Mouse (Mus musculus) hindbrain, embryonic 13.5 days (tissue): Measurements from ENCODE around the gene Colq. TPM values are rescaled to one million over a fixed set of nuclear protein-coding genes. Genes with fewer than 3 reads are reported as not detected.
"Not testable (repeated sequence)": the region's sequence is repeated elsewhere in the genome, so short reads cannot be mapped to it uniquely, and the experiment has no call there.

Source experiments
- ATAC-seq: fragments of 200-750 bp; cut with Nextera tagmentation; 2 replicates; pipeline ENCODE4 v1.8.0; 2017; ENCODE audit warnings: moderate TSS enrichment; ENCODE audit not compliant: low FRiP score
- H3K27ac ChIP-seq: fragments of 300-500 bp; sonication (generic); 2 replicates; pipeline ENCODE4 v1.5.1; 2015; ENCODE audit warnings: inconsistent platforms, mild to moderate bottlenecking, moderate library complexity
- H3K27me3 ChIP-seq: fragments of 300-500 bp; sonication (generic); 2 replicates; pipeline ENCODE4 v1.6.1; 2015; ENCODE audit warnings: mild to moderate bottlenecking, inconsistent platforms
- H3K36me3 ChIP-seq: fragments of 300-500 bp; sonication (generic); 2 replicates; pipeline ENCODE4 v1.6.1; 2015; ENCODE audit warnings: mild to moderate bottlenecking, inconsistent platforms
- H3K4me1 ChIP-seq: fragments of 300-500 bp; sonication (generic); replicated peaks from 2 replicates; pipeline ENCODE4 v1.6.1; 2015; ENCODE audit warnings: inconsistent platforms
- H3K4me2 ChIP-seq: fragments of 300-500 bp; sonication (generic); 2 replicates; pipeline ENCODE4 v1.6.1; 2015; ENCODE audit warnings: inconsistent platforms, mild to moderate bottlenecking, moderate library complexity
- H3K4me3 ChIP-seq: fragments of 300-500 bp; sonication (generic); 2 replicates; pipeline ENCODE4 v1.5.1; 2015; ENCODE audit warnings: mild to moderate bottlenecking, inconsistent platforms
- H3K9ac ChIP-seq: fragments of 300-500 bp; sonication (generic); 2 replicates; pipeline ENCODE4 v1.6.1; 2015; ENCODE audit warnings: mild to moderate bottlenecking, inconsistent platforms
- H3K9me3 ChIP-seq: fragments of 300-500 bp; sonication (generic); 2 replicates; pipeline ENCODE4 v1.6.1; 2016; ENCODE audit warnings: inconsistent platforms
- WGBS: fragments of 180-500 bp; shearing (Covaris S2); methylation state at CpG from one replicate; pipeline ENCODE4 v1.1.7; 2015; 5-methylcytosine and 5-hydroxymethylcytosine counted together
- polyA plus RNA-seq: library from polyadenylated mRNA; unstranded; fragments of >200 nt; fragmentation: Nextera tagmentation; extraction: Ambion mirVana; gene quantifications from 2 replicates; pipeline ENCODE4 v1.2.1, GENCODE M21; 2015

The Colq gene
- 0.19 and 0.34 TPM in 2 replicates for polyA plus RNA-seq

GRCm38 (mm10) chr14:31591243-31591642, at the start of gene Colq:
Gene Colq (minus strand): TSS chr14:31591343.
- Histone ChIP-seq H3K9ac (no peak within 1 kb of the TSS), H3K27ac (no peak within 1 kb of the TSS), H3K4me2 (no peak within 1 kb of the TSS), H3K27me3 (no peaks in the 10 kb centered on the region), H3K36me3 (no peaks in the 10 kb centered on the region), H3K4me1 (no peaks in the 10 kb centered on the region), H3K4me3 (no peak within 1 kb of the TSS), H3K9me3 (no peaks in the 10 kb centered on the region)
- no peak for ATAC-seq
- 89% methylated on average over 3 of the region's 3 CpGs for WGBS

DNA sequence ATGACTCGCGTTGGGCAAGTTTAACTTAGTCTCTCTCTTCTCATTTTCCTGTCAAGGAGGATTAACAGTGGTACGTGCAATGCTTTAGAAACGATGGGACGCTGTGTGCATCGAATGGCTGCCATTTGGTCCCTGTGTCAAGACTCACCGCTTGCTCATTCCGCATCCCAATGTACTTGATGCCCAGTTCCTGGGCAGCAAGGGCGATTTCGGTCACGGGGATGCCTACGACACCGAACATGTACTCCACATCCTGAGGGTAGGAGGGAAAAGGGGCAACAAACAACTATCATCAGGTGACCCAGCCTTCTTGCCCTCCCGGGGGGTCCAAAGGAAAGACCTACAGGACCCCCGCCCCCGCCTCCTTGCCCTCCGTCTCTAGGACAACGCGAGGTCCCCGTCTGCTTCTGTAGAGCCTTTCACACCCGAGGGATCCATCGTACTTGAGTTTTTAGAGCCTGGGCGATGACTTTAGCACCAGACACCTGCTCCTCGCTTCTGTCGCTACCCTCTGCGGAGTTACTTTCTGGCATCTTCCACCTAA, 49.3 kb upstream of the Colq start, which contains the start of gene Gm49387:
Gene Gm49387 (minus strand): TSS at position 533 of the 544 bp plus-strand sequence.
- no peak; the same call in 1 of the 2 replicates for ATAC-seq
- no peaks in the 10 kb centered on the region for H3K36me3 ChIP-seq
- H3K9ac ChIP-seq = peak within 1 kb of the TSS; percentile 73
- peaks cover 16% of the 10 kb centered on the region for H3K4me1 ChIP-seq
- H3K4me3 ChIP-seq = peak within 1 kb of the TSS; percentile 61
- no peaks in the 10 kb centered on the region for H3K27me3 ChIP-seq
- H3K4me2 ChIP-seq = peak within 1 kb of the TSS; percentile 74
- H3K9me3 ChIP-seq = no peaks in the 10 kb centered on the region
- 4% methylated on average over 26 of the region's 26 CpGs for WGBS
- peak within 1 kb of the TSS; percentile 89 for H3K27ac ChIP-seq

GRCm38 (mm10) chr14:31630677-31631076, 39.5 kb upstream of the Colq start:
- ATAC-seq = peak; percentile 74; the same call in 1 of the 2 replicates
- no peak overlapping the region for H3K9ac ChIP-seq
- no peaks in the 10 kb centered on the region for H3K27me3 ChIP-seq
- no peaks in the 10 kb centered on the region for H3K36me3 ChIP-seq
- H3K27ac ChIP-seq = no peak overlapping the region
- 0 out of 2 replicates have a peak, but pooled peaks cover 2% of the 10 kb centered on the region for H3K4me1 ChIP-seq
- H3K4me3 ChIP-seq = no peak overlapping the region
- no peak overlapping the region for H3K4me2 ChIP-seq
- 20% methylated on average over 7 of the region's 7 CpGs for WGBS
- H3K9me3 ChIP-seq = no peaks in the 10 kb centered on the region

GRCm38 (mm10) chr14:31622748-31623147, 31.6 kb upstream of the Colq start:
- Histone ChIP-seq H3K27ac (no peak overlapping the region), H3K9ac (no peak overlapping the region), H3K9me3 (no peaks in the 10 kb centered on the region), H3K27me3 (no peaks in the 10 kb centered on the region), H3K36me3 (no peaks in the 10 kb centered on the region), H3K4me3 (no peak overlapping the region), H3K4me1 (no peaks in the 10 kb centered on the region), H3K4me2 (no peak overlapping the region)
- no peak for ATAC-seq
- 88% methylated on average over 12 of the region's 12 CpGs for WGBS

DNA sequence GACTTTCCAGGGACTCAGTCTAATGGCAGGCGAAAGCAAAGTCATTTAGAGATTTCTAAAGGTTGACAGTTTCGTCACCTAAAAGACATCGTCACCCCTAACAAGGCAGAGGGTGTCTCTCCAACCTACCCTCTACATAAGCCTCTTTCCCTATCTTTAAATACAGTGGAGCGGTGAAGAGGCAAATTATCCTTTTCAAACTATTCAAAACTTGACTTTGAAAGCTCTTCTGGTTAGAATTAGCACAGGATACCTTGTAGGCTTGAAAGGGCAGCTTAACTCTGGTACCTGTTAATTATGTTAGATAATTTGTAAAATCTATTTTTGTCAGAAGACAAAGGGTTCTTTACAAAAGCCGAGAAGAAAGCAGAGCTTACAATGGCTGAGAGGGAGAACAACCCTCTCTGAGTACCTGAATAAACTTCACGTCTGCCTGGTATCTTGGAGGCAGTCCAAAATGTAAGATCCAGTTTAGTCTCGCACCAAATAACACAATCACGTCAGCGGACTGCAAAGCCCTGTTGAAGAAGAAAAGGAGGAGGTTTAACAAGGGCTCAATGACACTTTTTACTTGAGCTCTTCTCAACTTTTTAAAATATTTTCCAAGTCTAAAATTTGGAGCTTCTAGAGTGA, 29.6 kb upstream of the Colq start:
- ATAC-seq = no peak
- H3K4me3 ChIP-seq = no peak overlapping the region
- H3K36me3 ChIP-seq = no peaks in the 10 kb centered on the region
- 73% methylated on average over 9 of the region's 9 CpGs for WGBS
- H3K4me2 ChIP-seq = no peak overlapping the region
- no peaks in the 10 kb centered on the region for H3K9me3 ChIP-seq
- H3K4me1 ChIP-seq = no peaks in the 10 kb centered on the region
- no peak overlapping the region for H3K27ac ChIP-seq
- no peaks in the 10 kb centered on the region for H3K27me3 ChIP-seq
- H3K9ac ChIP-seq = no peak overlapping the region

DNA sequence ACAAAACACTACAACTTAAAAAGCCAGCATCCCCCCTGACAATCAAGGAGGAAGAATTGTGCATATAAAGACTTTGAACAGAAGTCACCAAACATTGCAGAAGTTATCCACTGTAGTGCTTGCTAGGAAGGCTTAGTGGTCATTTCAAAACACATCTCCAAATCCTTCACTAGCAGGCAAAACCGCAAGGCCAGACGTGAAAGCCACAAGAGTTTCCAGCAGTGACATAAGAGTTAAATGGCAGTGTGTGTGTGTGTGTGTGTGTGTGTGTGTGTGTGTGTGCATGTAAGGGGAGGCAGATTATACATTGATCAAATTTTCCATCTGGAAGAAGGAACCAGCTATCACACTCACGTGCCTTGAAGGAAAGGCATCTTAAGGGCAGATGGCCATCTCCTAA, 26.9 kb upstream of the Colq start:
- no peak overlapping the region for H3K4me3 ChIP-seq
- no peak overlapping the region for H3K27ac ChIP-seq
- H3K4me2 ChIP-seq = no peak overlapping the region
- no peak overlapping the region for H3K9ac ChIP-seq
- WGBS = 92% methylated on average over 3 of the region's 3 CpGs
- ATAC-seq = no peak
- H3K9me3 ChIP-seq = no peaks in the 10 kb centered on the region
- H3K36me3 ChIP-seq = no peaks in the 10 kb centered on the region
- H3K4me1 ChIP-seq = no peaks in the 10 kb centered on the region
- H3K27me3 ChIP-seq = no peaks in the 10 kb centered on the region

- Histone ChIP-seq H3K9me3 (no peaks in the 10 kb centered on the region), H3K27me3 (no peaks in the 10 kb centered on the region), H3K4me3 (no peak overlapping the region), H3K27ac (no peak overlapping the region), H3K4me2 (no peak overlapping the region), H3K9ac (no peak overlapping the region), H3K4me1 (no peaks in the 10 kb centered on the region), H3K36me3 (0 out of 2 replicates have a peak, but pooled peaks cover 3% of the 10 kb centered on the region)
- 90% methylated on average over 9 of the region's 9 CpGs for WGBS
- no peak for ATAC-seq
These were observed 26.1 kb upstream of the Colq start for GRCm38 (mm10) chr14:31617204-31617603.

DNA sequence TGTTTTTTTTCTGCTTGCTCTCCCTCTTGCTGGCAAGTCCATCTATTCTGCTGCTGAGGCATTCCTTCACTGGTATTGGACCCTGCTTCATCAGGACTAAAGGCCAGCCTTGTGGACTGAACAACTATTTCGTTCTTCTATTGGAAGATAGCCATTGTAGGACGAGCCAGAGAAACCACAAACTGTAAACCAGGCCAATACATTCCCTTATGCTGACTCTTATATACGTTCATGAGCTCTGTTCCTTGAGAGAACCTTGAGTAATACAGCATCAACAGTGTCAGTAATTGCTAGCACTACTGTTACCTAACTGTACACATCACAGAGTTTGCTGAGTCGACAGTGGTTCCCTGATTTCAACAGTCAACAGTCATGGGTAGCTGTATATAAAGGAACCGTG, 22.5 kb upstream of the Colq start:
- ATAC-seq = no peak
- no peak overlapping the region for H3K4me2 ChIP-seq
- H3K9ac ChIP-seq = no peak overlapping the region
- H3K27me3 ChIP-seq = no peaks in the 10 kb centered on the region
- WGBS = 88% methylated on average over 5 of the region's 5 CpGs
- 0 out of 2 replicates have a peak, but pooled peaks cover 3% of the 10 kb centered on the region for H3K36me3 ChIP-seq
- no peaks in the 10 kb centered on the region for H3K9me3 ChIP-seq
- H3K4me3 ChIP-seq = no peak overlapping the region
- H3K4me1 ChIP-seq = no peaks in the 10 kb centered on the region
- H3K27ac ChIP-seq = no peak overlapping the region

DNA sequence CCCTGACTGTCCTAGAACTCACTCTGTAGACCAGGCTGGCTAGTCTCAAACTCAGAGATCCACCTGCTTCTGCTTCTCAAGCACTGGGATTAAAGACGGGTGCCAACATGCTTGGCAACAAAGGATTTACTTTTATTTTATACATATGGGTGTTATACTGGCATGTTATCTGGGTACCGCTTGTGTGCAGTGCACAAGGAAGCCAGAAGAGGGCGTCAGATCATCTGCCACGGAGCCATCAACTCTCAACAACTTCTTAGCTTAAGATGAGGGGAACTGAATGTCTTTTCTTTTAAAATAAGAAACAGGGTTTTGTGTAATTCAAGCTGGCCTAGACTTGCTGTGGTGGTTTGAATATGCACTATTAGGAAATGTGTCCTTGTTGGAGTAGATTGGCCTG, 20.8 kb upstream of the Colq start:
- Histone ChIP-seq H3K9ac (no peak overlapping the region), H3K36me3 (0 out of 2 replicates have a peak, but pooled peaks cover 3% of the 10 kb centered on the region), H3K4me3 (no peak overlapping the region), H3K9me3 (no peaks in the 10 kb centered on the region), H3K27me3 (no peaks in the 10 kb centered on the region), H3K4me2 (no peak overlapping the region), H3K27ac (no peak overlapping the region), H3K4me1 (no peaks in the 10 kb centered on the region)
- WGBS = 70% methylated on average over 4 of the region's 4 CpGs
- ATAC-seq = no peak

DNA sequence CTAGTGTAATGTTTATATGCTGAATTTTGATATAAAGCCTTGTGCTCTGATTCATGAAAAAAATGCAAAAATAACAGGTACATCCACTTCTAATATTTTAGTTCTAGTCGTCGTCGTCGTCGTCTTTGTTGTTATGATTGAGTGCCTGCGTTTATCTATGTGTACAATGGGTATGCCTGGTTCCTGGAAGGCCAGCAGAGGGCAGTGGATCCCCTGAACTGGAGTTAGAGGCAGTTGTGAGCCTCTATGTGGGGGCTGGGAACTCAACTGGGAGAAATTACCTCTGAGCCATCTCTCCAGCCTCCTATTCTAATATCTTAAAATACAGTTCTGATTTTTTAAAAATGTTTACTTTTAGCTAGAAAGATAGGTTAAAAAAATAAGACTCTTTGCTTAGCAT, 14.4 kb upstream of the Colq start:
- Histone ChIP-seq H3K9ac (no peak overlapping the region), H3K27me3 (no peaks in the 10 kb centered on the region)
- no peak for ATAC-seq

GRCm38 (mm10) chr14:31604916-31605315, 13.8 kb upstream of the Colq start:
- H3K4me1 ChIP-seq = no peaks in the 10 kb centered on the region
- WGBS = 84% methylated on average over 5 of the region's 5 CpGs
- H3K9me3 ChIP-seq = no peaks in the 10 kb centered on the region
- no peak for ATAC-seq
- H3K36me3 ChIP-seq = no peaks in the 10 kb centered on the region
- no peak overlapping the region for H3K4me2 ChIP-seq
- H3K4me3 ChIP-seq = no peak overlapping the region
- no peaks in the 10 kb centered on the region for H3K27me3 ChIP-seq
- no peak overlapping the region for H3K9ac ChIP-seq
- H3K27ac ChIP-seq = no peak overlapping the region

More for the DNA sequence above, 14.4 kb upstream of the Colq start:
- 53% methylated on average over 6 of the region's 6 CpGs for WGBS
- no peak overlapping the region for H3K27ac ChIP-seq
- H3K9me3 ChIP-seq = no peaks in the 10 kb centered on the region
- no peaks in the 10 kb centered on the region for H3K36me3 ChIP-seq
- no peak overlapping the region for H3K4me3 ChIP-seq
- no peak overlapping the region for H3K4me2 ChIP-seq
- no peaks in the 10 kb centered on the region for H3K4me1 ChIP-seq

- H3K4me3 ChIP-seq, ATAC-seq, H3K27ac ChIP-seq, H3K4me1 ChIP-seq, H3K27me3 ChIP-seq, H3K9me3 ChIP-seq, H3K4me2 ChIP-seq, H3K9ac ChIP-seq, H3K36me3 ChIP-seq: not testable (repeated sequence)
- 93% methylated on average over 6 of the region's 6 CpGs for WGBS
These were observed 11.5 kb upstream of the Colq start for GRCm38 (mm10) chr14:31602616-31602979.
